Mouse (Mus musculus) urinary bladder, postnatal 36 days (tissue): ENCODE data around the gene Polr2l.

ENCODE experiments used
- DNase-seq, 2 experiments: peaks; one replicate each; pipeline ENCODE4 v3.0.0; 2022; ENCODE audit warnings: low spot score in 2 of 2, mixed read lengths in 1 of 2

The Polr2l gene

GRCm38 (mm10) chr7:141475011-141475804 is at the start of gene Polr2l, which contains the start of gene Tspan4:
Polr2l (minus strand) TSS chr7:141475132.
Tspan4 (plus strand) TSS chr7:141475240.
- peak; percentile 80 to 83 for DNase-seq

DNA sequence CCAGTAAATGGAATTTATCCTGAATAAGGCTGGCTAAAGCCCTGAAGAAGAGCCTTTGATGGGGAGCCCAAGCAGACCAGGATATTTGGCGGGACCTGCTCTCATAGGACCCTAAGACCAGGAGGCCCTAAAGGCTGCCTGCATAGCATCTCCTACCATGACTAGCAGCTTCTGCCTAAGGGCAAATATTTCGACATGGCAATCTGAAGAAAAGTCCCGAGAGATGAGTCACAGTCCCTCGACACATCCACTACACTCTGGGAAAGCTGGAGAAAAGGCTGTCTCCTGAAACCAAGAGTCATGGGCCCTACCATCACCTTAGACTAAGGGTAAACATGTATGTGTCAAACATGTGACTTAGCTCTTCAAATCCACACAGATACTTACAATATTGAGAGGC is 49.3 kb upstream of the Polr2l start:
- DNase-seq = no peak

- DNase-seq = no peak
Measured at GRCm38 (mm10) chr7:141523007-141523406, 48.1 kb upstream of the Polr2l start.

- no peak for DNase-seq
Measured at GRCm38 (mm10) chr7:141519795-141520194, 44.9 kb upstream of the Polr2l start.

GRCm38 (mm10) chr7:141518926-141519325 is 44.0 kb upstream of the Polr2l start:
- no peak for DNase-seq

DNA sequence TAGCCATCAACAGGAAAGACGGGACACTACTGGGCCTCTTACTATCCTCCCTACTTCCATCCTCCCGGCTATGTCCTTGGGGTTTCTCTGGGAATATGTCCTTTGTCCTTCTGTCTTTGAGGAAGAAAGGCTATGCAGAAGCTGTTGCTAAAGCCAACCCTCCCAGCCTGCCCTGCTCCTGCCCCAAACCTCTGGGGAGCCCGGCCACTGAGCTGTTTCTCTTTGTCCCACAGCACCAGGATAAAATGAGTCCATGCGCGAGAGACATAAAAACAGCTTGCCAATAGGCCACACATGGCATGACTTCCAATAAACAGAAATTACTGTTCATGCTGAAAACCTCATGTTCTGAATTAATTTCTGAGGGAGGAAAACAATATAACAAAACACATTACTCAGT is 43.4 kb upstream of the Polr2l start:
- peak in 1 of 2 experiments; percentile 37 for DNase-seq

DNA sequence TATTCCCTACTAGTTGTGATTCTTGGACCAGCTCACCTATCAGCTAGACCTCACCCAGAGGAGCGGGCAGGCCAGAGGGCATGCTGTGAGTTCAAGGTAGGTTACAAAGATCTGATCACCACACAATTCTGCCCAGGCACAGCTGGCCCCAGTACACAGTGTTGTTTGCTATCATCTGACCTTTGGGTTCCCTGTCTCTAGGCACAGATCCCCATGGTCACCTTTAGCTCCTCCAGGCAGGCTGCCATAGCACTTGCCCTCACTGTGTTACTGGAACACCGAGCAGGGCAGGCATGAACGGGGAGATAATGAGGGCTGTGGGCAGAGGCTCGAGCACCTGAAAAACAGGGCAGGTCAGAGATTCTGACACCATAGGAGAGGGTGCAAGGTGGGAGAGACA is 42.7 kb upstream of the Polr2l start:
- DNase-seq = peak in 1 of 2 experiments; percentile 20

GRCm38 (mm10) chr7:141510681-141511191 is 35.8 kb upstream of the Polr2l start:
- no peak for DNase-seq

GRCm38 (mm10) chr7:141510196-141510595 is 35.3 kb upstream of the Polr2l start:
- DNase-seq = no peak

DNA sequence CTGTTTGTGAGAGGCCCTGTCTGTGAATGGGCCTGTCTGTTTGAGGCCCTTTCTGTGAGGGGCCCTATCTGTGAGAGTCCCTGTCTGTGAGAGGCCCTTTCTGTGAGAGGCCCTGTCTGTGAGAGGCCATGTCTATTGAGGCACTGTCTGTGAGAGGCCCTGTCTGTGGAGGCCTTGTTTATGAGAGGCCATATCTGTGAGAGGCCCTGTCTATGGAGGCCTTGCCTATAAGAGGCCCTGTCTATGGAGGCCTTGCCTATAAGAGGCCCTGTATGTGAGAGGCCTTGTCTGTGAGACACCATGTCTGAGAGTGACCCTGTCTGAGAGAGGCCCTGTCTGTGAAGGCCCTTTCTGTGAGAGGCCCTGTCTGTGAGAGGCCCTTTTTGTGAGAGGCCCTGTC is 33.2 kb upstream of the Polr2l start:
- no peak for DNase-seq

GRCm38 (mm10) chr7:141506278-141506677 is 31.3 kb upstream of the Polr2l start:
- DNase-seq = no peak

- no peak for DNase-seq
Measured at GRCm38 (mm10) chr7:141502556-141502905, 27.6 kb upstream of the Polr2l start.

DNA sequence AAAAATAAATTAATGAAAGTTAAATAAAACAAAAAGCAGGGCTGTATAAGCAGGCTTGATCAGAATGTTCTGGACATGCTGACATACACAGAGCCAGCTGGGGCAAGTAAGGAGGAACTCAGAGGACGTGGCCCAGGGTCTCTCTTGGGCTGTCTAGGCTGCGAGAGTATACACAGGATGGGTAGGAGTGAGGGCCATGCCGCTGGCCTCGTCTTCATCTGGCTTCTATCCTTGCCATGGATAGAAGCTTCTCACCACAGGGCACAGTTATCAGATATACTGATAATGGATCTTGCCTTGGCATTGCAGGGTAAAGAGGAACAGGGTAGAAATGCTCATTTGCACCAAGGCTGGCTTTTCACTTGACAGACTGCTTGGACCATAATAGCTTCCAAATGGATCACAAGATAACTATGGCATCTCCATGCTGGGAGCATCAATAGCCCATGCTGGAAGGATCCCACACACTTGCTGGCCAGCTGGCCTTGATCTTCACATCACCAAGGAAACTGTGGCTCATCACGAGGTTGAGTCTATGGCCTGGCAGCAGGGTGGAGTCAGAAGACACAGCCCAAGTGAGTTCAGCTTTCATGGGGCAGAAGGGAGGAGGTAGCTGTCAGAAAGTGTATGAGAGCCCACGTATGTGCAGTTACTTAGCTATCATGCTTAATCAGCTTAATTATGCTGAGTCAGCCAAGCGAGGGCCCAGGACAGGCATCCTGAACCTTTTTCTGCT is 27.1 kb upstream of the Polr2l start:
- DNase-seq = no peak

- DNase-seq = no peak
Measured at GRCm38 (mm10) chr7:141497600-141497999, 22.7 kb upstream of the Polr2l start.

DNA sequence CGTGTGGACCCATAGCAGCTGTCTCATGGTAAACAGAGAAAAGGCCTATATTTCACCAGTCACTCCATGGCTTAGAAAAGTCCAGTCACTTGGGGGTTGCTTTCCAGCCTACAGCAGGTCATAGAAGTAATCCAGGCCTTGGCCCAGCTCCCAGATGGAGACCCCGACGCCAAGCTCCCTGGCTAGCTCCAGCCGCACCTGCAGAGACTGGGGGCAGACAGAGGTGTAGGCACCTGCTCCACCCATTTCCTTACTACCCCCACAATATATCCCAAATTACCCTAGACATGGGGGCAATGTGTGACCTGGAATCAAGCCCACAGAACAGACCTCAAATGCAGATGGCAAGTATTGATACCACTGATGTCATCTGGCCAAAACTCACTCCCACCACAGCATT is 21.0 kb upstream of the Polr2l start:
- DNase-seq = no peak

- DNase-seq = no peak
Measured at GRCm38 (mm10) chr7:141495379-141495778, 20.4 kb upstream of the Polr2l start.

DNA sequence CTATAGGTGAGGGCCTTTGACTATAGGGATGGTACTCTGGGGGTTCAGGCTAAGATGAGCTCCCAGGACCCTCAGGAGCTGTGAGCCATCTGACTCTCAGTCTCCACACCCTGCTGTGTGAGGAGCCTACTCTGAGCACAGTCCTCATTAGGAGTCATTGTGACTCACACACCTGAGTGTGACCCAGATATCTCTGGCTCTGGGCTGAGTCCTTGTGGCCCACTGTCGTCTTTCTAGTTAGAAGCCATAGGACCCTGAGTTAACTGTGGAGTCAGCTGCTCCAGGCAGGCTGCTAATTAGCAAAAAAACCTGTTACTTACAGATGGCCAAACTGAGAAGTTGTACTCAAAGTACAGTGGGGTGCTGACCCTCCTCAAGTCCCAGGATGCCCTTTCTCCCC is 18.8 kb upstream of the Polr2l start:
- no peak for DNase-seq

- DNase-seq = no peak
Measured at GRCm38 (mm10) chr7:141492738-141493137, 17.8 kb upstream of the Polr2l start.

- DNase-seq = no peak
Measured at GRCm38 (mm10) chr7:141491151-141491550, 16.2 kb upstream of the Polr2l start.

GRCm38 (mm10) chr7:141487141-141487540 is 12.2 kb upstream of the Polr2l start:
- DNase-seq = no peak

DNA sequence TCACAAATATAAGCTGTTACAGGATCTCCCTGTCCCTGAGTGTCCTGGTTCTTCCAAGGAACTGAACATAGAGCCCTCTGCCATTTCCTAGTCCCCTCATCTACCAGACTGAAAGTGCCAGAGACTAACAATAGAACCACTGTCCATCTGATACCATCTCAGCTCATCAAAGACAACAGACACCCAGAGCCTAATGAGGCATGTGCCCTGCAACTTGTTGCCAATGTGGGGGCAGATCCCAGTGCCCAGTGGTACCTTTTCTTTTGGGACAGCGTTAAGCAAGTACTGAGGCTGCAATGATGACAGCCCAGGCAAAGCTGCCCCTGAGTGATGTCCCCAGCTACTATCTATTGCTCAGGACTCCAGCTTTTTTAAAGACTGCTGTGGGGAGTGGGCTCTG is 11.3 kb upstream of the Polr2l start:
- no peak for DNase-seq

- no peak for DNase-seq
Measured at GRCm38 (mm10) chr7:141485606-141486005, 10.7 kb upstream of the Polr2l start.

DNA sequence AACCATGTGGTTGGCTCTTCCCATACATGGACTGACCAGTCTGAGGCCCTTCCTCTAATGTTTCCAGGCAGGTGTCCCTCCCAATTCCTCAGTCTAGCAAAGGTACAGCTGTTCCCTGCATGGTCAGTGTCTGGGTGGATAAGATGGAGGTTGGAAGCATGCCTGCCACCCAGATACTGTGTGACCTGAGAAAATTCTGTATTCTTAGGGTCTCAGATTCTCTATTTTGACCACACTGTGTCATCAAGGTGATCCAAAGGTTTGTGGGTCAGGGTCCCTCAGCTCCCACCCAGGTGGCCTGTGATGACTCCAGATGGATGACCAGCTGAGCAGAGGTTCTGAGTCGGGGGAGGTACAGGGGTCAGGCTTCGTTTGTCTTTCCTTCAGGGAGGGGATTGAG is 10.3 kb upstream of the Polr2l start:
- DNase-seq = no peak
